Mouse (Mus musculus) gastrocnemius, adult 18-20 months (tissue): ENCODE measurements around the gene Kif3a. TPM values are rescaled to one million over a fixed set of nuclear protein-coding genes. Genes with fewer than 3 reads are reported as not detected.

Source experiments
- DNase-seq: peaks from one replicate; pipeline ENCODE4 v3.0.0; 2021; ENCODE audit warnings: low spot score
- total RNA-seq, 2 experiments: library from RNA; stranded (reverse); gene quantifications; 2 replicates each; pipeline ENCODE4 v1.2.3; 2021

The Kif3a gene
- total RNA-seq, 2 experiments from 2014 or later, result 4.5 to 5.0 TPM

DNA sequence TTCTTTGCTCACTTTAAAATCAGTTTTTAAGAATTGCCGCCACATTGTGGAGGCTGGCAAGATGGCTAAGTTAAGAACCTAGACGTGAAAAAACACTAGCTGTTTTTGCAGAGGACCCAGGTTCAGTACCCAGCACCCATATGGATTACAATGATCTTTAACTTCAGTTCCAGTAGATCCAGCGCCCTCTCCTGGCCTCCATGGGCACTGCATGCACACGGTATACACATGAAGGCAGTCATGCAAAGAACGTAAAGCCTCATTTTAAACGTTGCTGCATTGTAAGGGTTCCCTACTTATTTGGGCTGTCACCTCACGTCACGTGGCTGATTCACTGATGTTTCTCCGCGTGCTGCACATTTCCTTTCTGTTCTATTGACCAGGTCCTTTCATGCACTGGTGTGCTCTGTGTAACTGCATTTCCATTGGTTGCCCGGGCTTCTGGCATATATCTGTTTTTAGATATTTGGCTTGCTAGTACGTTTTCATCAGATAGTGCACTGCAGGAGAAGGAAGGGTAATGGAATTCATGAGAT lies 75.6 kb downstream of the Kif3a start:
- DNase-seq, result no peak

DNA sequence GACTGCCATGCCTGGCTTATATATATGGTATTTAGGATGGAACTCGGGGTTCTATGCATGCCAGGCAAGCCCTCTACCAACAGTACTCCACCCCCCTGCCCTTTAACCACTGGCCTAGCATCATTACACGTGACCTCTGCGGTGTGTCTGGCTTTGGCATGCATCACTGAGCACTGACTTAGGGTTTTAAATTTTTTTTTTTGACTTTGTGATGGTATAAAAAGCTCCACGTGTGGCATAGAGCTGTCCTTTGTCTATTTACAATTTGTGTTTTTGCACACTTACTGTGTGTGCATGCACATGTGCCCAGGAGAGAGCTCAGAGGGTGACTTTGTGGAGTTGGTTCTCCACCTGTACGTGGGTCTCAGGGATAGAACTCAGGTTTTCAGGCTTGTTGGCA lies 76.8 kb downstream of the Kif3a start:
- no peak for DNase-seq

GRCm38 (mm10) chr11:53651441-53651840 lies 84.3 kb downstream of the Kif3a start:
- no peak for DNase-seq

Other genes with a start within 250 kb of the Kif3a start
- 1 to 10 TPM; 7.4 to 7.8 TPM for gene Zcchc10, start 242.7 kb upstream of the Kif3a start, total RNA-seq
- gene Aff4, start 216.5 kb upstream of the Kif3a start, total RNA-seq, result 10 to 100 TPM; 90.1 to 93.8 TPM
- not detected for gene Leap2, start 144.2 kb upstream of the Kif3a start, total RNA-seq
- gene Uqcrq, start 136.5 kb upstream of the Kif3a start, total RNA-seq, result 1,000 to 10,000 TPM; 1,298 to 1,311 TPM
- under 1 TPM; 0.11 to 0.17 TPM for gene Gdf9, start 136.4 kb upstream of the Kif3a start, total RNA-seq
- gene Gm10447, start 110.3 kb upstream of the Kif3a start, total RNA-seq, result not detected
- under 1 TPM; 0.71 to 0.73 TPM for gene Shroom1, start 110.2 kb upstream of the Kif3a start, total RNA-seq
- not detected for gene Gm9837, start 96.9 kb upstream of the Kif3a start, total RNA-seq
- gene Gm9945, start 87.2 kb upstream of the Kif3a start, total RNA-seq, result not detected
- under 1 TPM; 0.07 TPM for gene Sowaha, start 87.1 kb upstream of the Kif3a start, total RNA-seq
- gene Sept8, start 48.1 kb upstream of the Kif3a start, total RNA-seq, result 10 to 100 TPM in 1 of 2 experiments, 1 to 10 TPM in 1; 8.4 to 10.3 TPM
- gene Il4, start 51.3 kb downstream of the Kif3a start, total RNA-seq, result not detected
- not detected for gene Il13, start 67.3 kb downstream of the Kif3a start, total RNA-seq
- 1 to 10 TPM; 4.3 to 5.4 TPM for gene Rad50, start 139.9 kb downstream of the Kif3a start, total RNA-seq
- gene Il5, start 153.4 kb downstream of the Kif3a start, total RNA-seq, result not detected
- 1 to 10 TPM; 4.7 to 9.9 TPM for gene Irf1, start 202.6 kb downstream of the Kif3a start, total RNA-seq
- gene Gm17334, start 205.8 kb downstream of the Kif3a start, total RNA-seq, result not detected